Mouse (Mus musculus): ENCODE data around the gene Arhgef33. TPM values are rescaled to one million over a fixed set of nuclear protein-coding genes. Genes with fewer than 3 reads are reported as not detected.

The Arhgef33 gene
- polyA plus RNA-seq, 1 experiment, result not detected

- peaks cover 52% of the 10 kb centered on the region for H3K36me3 ChIP-seq (ENCODE audit: control insufficient read depth, insufficient read depth)
- no peak overlapping the region for H3K4me3 ChIP-seq (ENCODE audit: insufficient read depth, poor library complexity, severe bottlenecking)
- H3ac ChIP-seq (ENCODE audit: control insufficient read depth, insufficient read length, low read depth), result no peak overlapping the region
- TF ChIP-seq USF1 (IDR thresholded peaks at IDR 0.05; ENCODE audit: low read depth), result no peak
- peak; percentile 36 for TF ChIP-seq CEBPB (IDR thresholded peaks at IDR 0.05; ENCODE audit: low read depth)
- H3K27me3 ChIP-seq (ENCODE audit: control insufficient read depth, insufficient read depth, insufficient read length), result no peaks in the 10 kb centered on the region
- H3K79me2 ChIP-seq (ENCODE audit: control insufficient read depth, insufficient read depth), result no peaks in the 10 kb centered on the region
- no peaks in the 10 kb centered on the region for H3K79me3 ChIP-seq (ENCODE audit: low read depth)
These were observed 138.2 kb downstream of the Arhgef33 start for GRCm38 (mm10) chr17:80445433-80445832.

- no peaks in the 10 kb centered on the region for H3K27me3 ChIP-seq (ENCODE audit: control insufficient read depth, insufficient read depth, insufficient read length)
- H3K79me3 ChIP-seq (ENCODE audit: low read depth), result no peaks in the 10 kb centered on the region
- peaks cover 52% of the 10 kb centered on the region for H3K36me3 ChIP-seq (ENCODE audit: control insufficient read depth, insufficient read depth)
- H3K79me2 ChIP-seq (ENCODE audit: control insufficient read depth, insufficient read depth), result no peaks in the 10 kb centered on the region
- TF ChIP-seq MYOD1 (IDR thresholded peaks at IDR 0.05; ENCODE audit: control insufficient read depth, insufficient read length, low read depth), result no peak
- no peak for TF ChIP-seq MAX (IDR thresholded peaks at IDR 0.05)
- TF ChIP-seq MYOG (IDR thresholded peaks at IDR 0.05; ENCODE audit: control insufficient read depth, extremely low read depth, insufficient read length), result no peak
- no peak for TF ChIP-seq CTCF (IDR thresholded peaks at IDR 0.05; ENCODE audit: control insufficient read depth, insufficient read depth, insufficient read length)
- no peak for TF ChIP-seq CEBPB (IDR thresholded peaks at IDR 0.05; ENCODE audit: low read depth)
- TF ChIP-seq FOSL1 (IDR thresholded peaks at IDR 0.05; ENCODE audit: insufficient read depth, low read length, poor library complexity, severe bottlenecking), result no peak
- TF ChIP-seq USF1 (IDR thresholded peaks at IDR 0.05; ENCODE audit: low read depth), result no peak
- no peak overlapping the region for H3ac ChIP-seq (ENCODE audit: control insufficient read depth, insufficient read length, low read depth)
- no peak overlapping the region for H3K4me3 ChIP-seq (ENCODE audit: insufficient read depth, poor library complexity, severe bottlenecking)
These were observed 139.3 kb downstream of the Arhgef33 start for GRCm38 (mm10) chr17:80446470-80446869.

Other genes with a start within 250 kb of the Arhgef33 start
- 33.8 TPM for gene Hnrnpll, start 245.1 kb upstream of the Arhgef33 start, polyA plus RNA-seq (2012; fragmentation: generic; extraction: Trizol)
- gene Galm, start 179.9 kb upstream of the Arhgef33 start, polyA plus RNA-seq (2012; fragmentation: generic; extraction: Trizol), result 3.7 TPM
- 228 TPM for gene Srsf7, start 100.1 kb upstream of the Arhgef33 start, polyA plus RNA-seq (2012; fragmentation: generic; extraction: Trizol)
- gene Ttc39d, start 99.9 kb upstream of the Arhgef33 start, polyA plus RNA-seq (2012; fragmentation: generic; extraction: Trizol), result 0.01 TPM
- gene Gemin6, start 83.0 kb upstream of the Arhgef33 start, polyA plus RNA-seq (2012; fragmentation: generic; extraction: Trizol), result 28.4 TPM
- gene Morn2, start 17.2 kb upstream of the Arhgef33 start, polyA plus RNA-seq (2012; fragmentation: generic; extraction: Trizol), result 12.4 TPM
- 6.1 TPM for gene Dhx57, start 16.9 kb upstream of the Arhgef33 start, polyA plus RNA-seq (2012; fragmentation: generic; extraction: Trizol)
- not detected for gene Gm10190, start 66.1 kb downstream of the Arhgef33 start, polyA plus RNA-seq (2012; fragmentation: generic; extraction: Trizol)
- gene Sos1, start 173.0 kb downstream of the Arhgef33 start, polyA plus RNA-seq (2012; fragmentation: generic; extraction: Trizol), result 4.2 TPM

Measured in C2C12 (cell line).